Mouse (Mus musculus): ENCODE results near the gene Prl3d2. TPM values are rescaled to one million over a fixed set of nuclear protein-coding genes. Genes with fewer than 3 reads are reported as not detected.
"Not testable (repeated sequence)": the region's sequence is repeated elsewhere in the genome, so short reads cannot be mapped to it uniquely, and the experiment has no call there.

Prl3d2 gene
- polyA plus RNA-seq (2015; fragmentation: Nextera tagmentation; extraction: Ambion mirVana): not detected in 2 replicates

GRCm38 (mm10) chr13:27121398-27121797, at the start of gene Prl3d2:
Gene Prl3d2 (plus strand): TSS chr13:27121698.
- ATAC-seq (replicated peaks; ENCODE audit: low FRiP score); H3K4me2 ChIP-seq; H3K27ac ChIP-seq; H3K4me1 ChIP-seq; H3K9me3 ChIP-seq (replicated peaks); H3K4me3 ChIP-seq (replicated peaks); H3K9ac ChIP-seq; H3K36me3 ChIP-seq; H3K27me3 ChIP-seq: not testable (repeated sequence)
- 93% methylated on average over 4 of the region's 4 CpGs for WGBS

GRCm38 (mm10) chr13:27093890-27094289, 27.6 kb upstream of the Prl3d2 start, which contains the start of gene Prl3d1:
Gene Prl3d1 (plus strand): TSS chr13:27094190.
- not testable (repeated sequence) for H3K9ac ChIP-seq; H3K4me3 ChIP-seq (replicated peaks); H3K4me1 ChIP-seq; H3K27me3 ChIP-seq; ATAC-seq (replicated peaks; ENCODE audit: low FRiP score); H3K9me3 ChIP-seq (replicated peaks); H3K36me3 ChIP-seq; H3K4me2 ChIP-seq; H3K27ac ChIP-seq
- WGBS: 92% methylated on average over 5 of the region's 5 CpGs

GRCm38 (mm10) chr13:27148264-27148663, 26.8 kb downstream of the Prl3d2 start:
- Histone ChIP-seq H3K4me1 (no peaks in the 10 kb centered on the region), H3K9ac (no peak overlapping the region), H3K4me2 (no peak overlapping the region), H3K4me3 (replicated peaks) (no peak overlapping the region), H3K27me3 (no peaks in the 10 kb centered on the region), H3K9me3 (replicated peaks) (no peaks in the 10 kb centered on the region), H3K36me3 (no peaks in the 10 kb centered on the region), H3K27ac (no peak overlapping the region)
- ATAC-seq (replicated peaks; ENCODE audit: low FRiP score): no peak
- 63% methylated on average over 1 of the region's 1 CpGs for WGBS

- 89% methylated on average over 3 of the region's 3 CpGs for WGBS
- not testable (repeated sequence) for H3K9ac ChIP-seq; H3K4me2 ChIP-seq; H3K4me1 ChIP-seq; H3K9me3 ChIP-seq (replicated peaks); H3K27me3 ChIP-seq; H3K4me3 ChIP-seq (replicated peaks); H3K27ac ChIP-seq; ATAC-seq (replicated peaks; ENCODE audit: low FRiP score); H3K36me3 ChIP-seq
Observed at GRCm38 (mm10) chr13:27156490-27156889, 35.0 kb downstream of the Prl3d2 start, which contains the start of gene Prl3d3. Gene Prl3d3 (plus strand): TSS chr13:27156790.

Other genes starting within 250 kb of the Prl3d2 start
- not detected in 2 replicates for gene Prl, start 64.1 kb upstream of the Prl3d2 start, polyA plus RNA-seq (2015; fragmentation: Nextera tagmentation; extraction: Ambion mirVana)
- gene Prl3d1, start 27.5 kb upstream of the Prl3d2 start, polyA plus RNA-seq (2015; fragmentation: Nextera tagmentation; extraction: Ambion mirVana): not detected in 2 replicates
- gene Prl3d3, start 35.1 kb downstream of the Prl3d2 start, polyA plus RNA-seq (2015; fragmentation: Nextera tagmentation; extraction: Ambion mirVana): not detected in 2 replicates
- not detected in 2 replicates for gene Prl3c1, start 75.0 kb downstream of the Prl3d2 start, polyA plus RNA-seq (2015; fragmentation: Nextera tagmentation; extraction: Ambion mirVana)
- 0.32 TPM in 1 of 2 replicates, not detected in the other for gene Prl3b1, start 120.1 kb downstream of the Prl3d2 start, polyA plus RNA-seq (2015; fragmentation: Nextera tagmentation; extraction: Ambion mirVana)
- gene Prl3a1, start 137.7 kb downstream of the Prl3d2 start, polyA plus RNA-seq (2015; fragmentation: Nextera tagmentation; extraction: Ambion mirVana): not detected in 2 replicates
- not detected in 2 replicates for gene Prl6a1, start 190.9 kb downstream of the Prl3d2 start, polyA plus RNA-seq (2015; fragmentation: Nextera tagmentation; extraction: Ambion mirVana)
- not detected in 2 replicates for gene Prl8a2, start 224.0 kb downstream of the Prl3d2 start, polyA plus RNA-seq (2015; fragmentation: Nextera tagmentation; extraction: Ambion mirVana)